Mouse (Mus musculus): ENCODE measurements at regions not wholly inside any gene's neighbourhood (a gene's known extent, or its start where the extent isn't known, plus 50 kb on each side); places are given as distances from the start of the nearest gene placed in this dataset.
A peak's percentile ranks its signal among the peaks of the same experiment; 100 is the strongest.

DNA sequence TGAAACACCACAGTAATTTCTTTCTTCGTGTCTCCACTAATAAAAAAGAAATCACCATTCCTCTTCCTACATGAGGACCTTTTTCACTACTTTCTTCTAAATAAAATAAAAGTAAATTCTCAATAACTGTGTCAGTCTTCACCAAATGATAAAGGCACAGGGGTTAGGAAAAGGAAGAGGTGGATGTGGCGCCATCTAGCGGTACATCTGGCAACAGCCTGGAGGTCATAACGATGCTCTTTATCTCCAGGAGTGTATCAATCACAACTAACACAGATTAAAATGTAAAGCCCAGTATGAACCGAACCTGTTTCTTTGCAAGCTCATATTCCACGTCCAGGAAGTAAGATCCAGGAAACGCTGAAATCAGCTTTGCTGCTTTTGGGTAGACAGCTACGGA lies 793.0 kb downstream of the Gm7489 start:
- DNase-seq: peak; percentile 21 to 24

Data from lung, postnatal 4 days (tissue).